Mouse (Mus musculus) liver, postnatal 0 days (tissue): ENCODE data around the gene Apoc1.

Experiments
- CTCF ChIP-seq: sonication (generic); IDR thresholded peaks from 2 replicates; pipeline ENCODE4 v1.5.1; 2016; ENCODE audit warnings: antibody characterized with exemption, low read depth
- EP300 ChIP-seq: IDR thresholded peaks from 2 replicates; pipeline ENCODE4 v1.6.1; 2016; ENCODE audit warnings: antibody characterized with exemption, low read depth, mild to moderate bottlenecking

- TF ChIP-seq EP300 (no peak), CTCF (no peak)
These were observed 34.1 kb upstream of the Apoc1 start for GRCm38 (mm10) chr7:19726541-19726940.
